Mouse (Mus musculus): ENCODE measurements around the gene Anks1. TPM values are rescaled to one million over a fixed set of nuclear protein-coding genes. Genes with fewer than 3 reads are reported as not detected.
A peak's percentile ranks its signal among the peaks of the same experiment; 100 is the strongest.

Anks1 gene
- total and polyA plus RNA-seq, 2 experiments, result 8.8 to 10.0 TPM

DNA sequence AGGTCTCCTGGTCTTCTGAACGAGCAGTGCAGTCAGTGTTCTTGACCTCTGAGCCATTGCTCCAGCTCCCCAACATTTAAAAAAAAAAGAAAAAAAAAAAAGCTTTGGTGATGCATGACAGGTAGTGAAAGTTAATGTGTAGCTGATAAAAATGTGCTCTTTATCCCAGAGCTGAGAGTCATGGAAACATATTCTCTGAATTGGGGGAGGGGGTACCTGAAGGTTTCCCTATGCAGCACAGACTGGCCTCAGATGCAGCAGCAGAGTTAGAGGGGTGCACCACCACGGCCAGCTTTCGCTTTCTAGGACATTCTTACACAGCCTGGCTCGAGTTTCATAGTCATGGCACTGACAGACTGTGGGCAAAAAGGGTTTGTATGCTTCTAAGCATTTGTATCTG lies 105.3 kb downstream of the Anks1 start:
- Histone ChIP-seq H3K36me3 (ENCODE audit: control insufficient read depth, insufficient read depth, low read length) (no peaks in the 10 kb centered on the region), H3K4me3 (ENCODE audit: insufficient read depth, low read depth, low read length) (no peak overlapping the region), H3K27me3 (ENCODE audit: control insufficient read depth, insufficient read depth, low read length) (no peaks in the 10 kb centered on the region), H3K4me1 (ENCODE audit: control insufficient read depth, insufficient read depth, low read length) (peaks cover 35% of the 10 kb centered on the region), H3K79me2 (ENCODE audit: control insufficient read depth, insufficient read depth, low read length) (peaks cover 2% of the 10 kb centered on the region; the same call in 1 of the 2 replicates), H3K9ac (ENCODE audit: low read depth, low read length) (no peak overlapping the region), H3K27ac (replicated peaks; ENCODE audit: insufficient read depth, low read depth, low read length) (peak overlapping the region; percentile 41)
- no peak for TF ChIP-seq POLR2A (IDR thresholded peaks at IDR 0.05; ENCODE audit: extremely low read depth, insufficient read depth, low read length)
- TF ChIP-seq CTCF (IDR thresholded peaks at IDR 0.05; ENCODE audit: low read depth, low read length), result no peak
- DNase-seq (ENCODE audit: extremely low read depth, low read depth, low spot score), result no peak
- 64% methylated on average over 4 of the region's 4 CpGs for WGBS

DNA sequence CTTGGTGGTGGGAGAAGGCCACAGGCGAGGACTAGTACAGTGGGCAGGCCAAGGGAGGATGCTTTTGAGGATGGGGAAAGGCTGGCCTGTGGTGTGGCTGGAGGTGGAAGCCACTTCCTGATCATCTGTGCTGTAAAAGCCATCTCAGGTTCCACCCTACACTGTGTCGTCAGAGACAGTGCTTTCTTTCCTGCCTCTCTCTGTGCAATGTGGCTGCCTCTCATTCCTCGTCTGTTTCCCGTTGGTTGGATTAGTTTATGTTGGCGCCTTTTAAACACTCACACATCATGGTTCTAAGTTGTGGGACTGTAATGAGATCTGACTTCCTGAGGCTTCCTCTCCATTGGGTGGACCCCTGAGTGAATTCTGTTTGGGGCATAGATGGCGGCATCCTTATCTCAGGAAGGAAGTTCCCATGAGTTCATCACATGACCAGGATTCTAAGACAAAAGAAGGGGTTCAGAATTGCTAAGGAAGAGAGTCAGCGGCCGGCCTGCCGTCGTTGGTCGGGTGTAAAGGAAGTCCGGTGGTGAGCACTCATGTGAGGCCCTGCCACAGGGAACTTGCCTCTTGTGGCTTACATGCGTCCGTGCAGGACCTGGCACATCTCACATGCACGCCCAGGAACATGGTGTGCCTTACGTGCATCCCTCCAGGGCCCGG lies 106.1 kb downstream of the Anks1 start:
- peak overlapping the region; percentile 60 for H3K27ac ChIP-seq (replicated peaks; ENCODE audit: insufficient read depth, low read depth, low read length)
- no peak overlapping the region for H3K9ac ChIP-seq (ENCODE audit: low read depth, low read length)
- peaks cover 31% of the 10 kb centered on the region for H3K4me1 ChIP-seq (ENCODE audit: control insufficient read depth, insufficient read depth, low read length)
- H3K79me2 ChIP-seq (ENCODE audit: control insufficient read depth, insufficient read depth, low read length), result peaks cover 2% of the 10 kb centered on the region; the same call in 1 of the 2 replicates
- H3K4me3 ChIP-seq (ENCODE audit: insufficient read depth, low read depth, low read length), result no peak overlapping the region
- no peaks in the 10 kb centered on the region for H3K36me3 ChIP-seq (ENCODE audit: control insufficient read depth, insufficient read depth, low read length)
- TF ChIP-seq POLR2A (IDR thresholded peaks at IDR 0.05; ENCODE audit: extremely low read depth, insufficient read depth, low read length), result no peak
- no peak for TF ChIP-seq CTCF (IDR thresholded peaks at IDR 0.05; ENCODE audit: low read depth, low read length)
- 78% methylated on average over 17 of the region's 17 CpGs for WGBS
- no peak for DNase-seq (ENCODE audit: extremely low read depth, low read depth, low spot score)
- H3K27me3 ChIP-seq (ENCODE audit: control insufficient read depth, insufficient read depth, low read length), result no peaks in the 10 kb centered on the region

DNA sequence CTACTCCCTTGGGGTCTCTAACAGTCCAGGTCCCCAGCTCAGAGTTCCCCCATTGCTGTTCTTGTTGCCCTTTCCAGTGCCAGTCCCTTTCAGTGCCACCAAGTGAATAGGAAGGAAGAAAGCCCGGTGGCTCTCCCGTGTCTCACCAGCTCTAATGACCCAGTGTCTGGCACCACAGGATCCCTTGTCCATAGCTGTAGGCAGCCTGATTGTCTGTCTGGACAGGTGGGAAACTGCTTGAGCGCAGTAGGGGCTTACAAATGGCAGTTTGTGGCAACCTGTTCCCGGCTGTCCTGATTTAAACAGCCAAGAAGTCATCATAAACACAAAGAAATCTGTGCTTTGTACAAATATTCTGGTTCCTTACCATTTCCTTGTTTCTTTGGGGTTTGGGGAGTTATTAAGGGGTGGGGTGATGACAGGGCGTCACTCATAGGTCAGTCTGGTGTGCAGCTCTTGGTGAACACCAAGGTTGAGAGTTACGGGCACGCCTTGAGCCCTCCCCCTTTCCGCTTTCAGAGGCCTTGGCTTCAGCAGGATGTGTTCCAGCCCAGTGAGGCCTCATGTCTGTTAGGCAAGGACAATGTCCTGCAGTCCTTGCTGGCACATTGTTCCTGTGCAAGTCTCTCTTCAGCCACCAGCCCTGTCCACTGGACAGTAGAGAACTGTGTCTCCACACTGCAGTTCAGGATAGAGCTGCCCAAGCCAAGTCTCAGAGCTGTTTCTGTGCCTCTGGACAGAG lies 107.1 kb downstream of the Anks1 start:
- no peak for DNase-seq (ENCODE audit: extremely low read depth, low read depth, low spot score)
- Histone ChIP-seq H3K9ac (ENCODE audit: low read depth, low read length) (no peak overlapping the region), H3K36me3 (ENCODE audit: control insufficient read depth, insufficient read depth, low read length) (no peaks in the 10 kb centered on the region), H3K27me3 (ENCODE audit: control insufficient read depth, insufficient read depth, low read length) (no peaks in the 10 kb centered on the region), H3K4me3 (ENCODE audit: insufficient read depth, low read depth, low read length) (no peak overlapping the region), H3K27ac (replicated peaks; ENCODE audit: insufficient read depth, low read depth, low read length) (peak overlapping the region; percentile 60), H3K79me2 (ENCODE audit: control insufficient read depth, insufficient read depth, low read length) (0 out of 2 replicates have a peak, but pooled peaks cover 2% of the 10 kb centered on the region), H3K4me1 (ENCODE audit: control insufficient read depth, insufficient read depth, low read length) (peaks cover 25% of the 10 kb centered on the region)
- WGBS, result 78% methylated on average over 8 of the region's 8 CpGs
- TF ChIP-seq CTCF (IDR thresholded peaks at IDR 0.05; ENCODE audit: low read depth, low read length), result no peak
- no peak for TF ChIP-seq POLR2A (IDR thresholded peaks at IDR 0.05; ENCODE audit: extremely low read depth, insufficient read depth, low read length)

GRCm38 (mm10) chr17:28018344-28018743 lies 109.2 kb downstream of the Anks1 start:
- H3K4me3 ChIP-seq (ENCODE audit: insufficient read depth, low read depth, low read length), result no peak overlapping the region
- 88% methylated on average over 6 of the region's 6 CpGs for WGBS
- no peaks in the 10 kb centered on the region for H3K36me3 ChIP-seq (ENCODE audit: control insufficient read depth, insufficient read depth, low read length)
- H3K27me3 ChIP-seq (ENCODE audit: control insufficient read depth, insufficient read depth, low read length), result no peaks in the 10 kb centered on the region
- peaks cover 14% of the 10 kb centered on the region for H3K4me1 ChIP-seq (ENCODE audit: control insufficient read depth, insufficient read depth, low read length)
- H3K27ac ChIP-seq (replicated peaks; ENCODE audit: insufficient read depth, low read depth, low read length), result no peak overlapping the region
- no peak overlapping the region for H3K9ac ChIP-seq (ENCODE audit: low read depth, low read length)
- TF ChIP-seq POLR2A (IDR thresholded peaks at IDR 0.05; ENCODE audit: extremely low read depth, insufficient read depth, low read length) (no peak), CTCF (IDR thresholded peaks at IDR 0.05; ENCODE audit: low read depth, low read length) (no peak)
- H3K79me2 ChIP-seq (ENCODE audit: control insufficient read depth, insufficient read depth, low read length), result no peaks in the 10 kb centered on the region; the same call in 1 of the 2 replicates
- no peak for DNase-seq (ENCODE audit: extremely low read depth, low read depth, low spot score)

- H3K27me3 ChIP-seq (ENCODE audit: control insufficient read depth, insufficient read depth, low read length), result no peaks in the 10 kb centered on the region
- H3K36me3 ChIP-seq (ENCODE audit: control insufficient read depth, insufficient read depth, low read length), result no peaks in the 10 kb centered on the region
- DNase-seq (ENCODE audit: extremely low read depth, low read depth, low spot score), result no peak
- H3K9ac ChIP-seq (ENCODE audit: low read depth, low read length), result no peak overlapping the region
- no peak for TF ChIP-seq CTCF (IDR thresholded peaks at IDR 0.05; ENCODE audit: low read depth, low read length)
- no peak for TF ChIP-seq POLR2A (IDR thresholded peaks at IDR 0.05; ENCODE audit: extremely low read depth, insufficient read depth, low read length)
- H3K4me1 ChIP-seq (ENCODE audit: control insufficient read depth, insufficient read depth, low read length), result peaks cover 13% of the 10 kb centered on the region
- no peak overlapping the region for H3K4me3 ChIP-seq (ENCODE audit: insufficient read depth, low read depth, low read length)
- 69% methylated on average over 11 of the region's 11 CpGs for WGBS
- H3K27ac ChIP-seq (replicated peaks; ENCODE audit: insufficient read depth, low read depth, low read length), result no peak overlapping the region
- H3K79me2 ChIP-seq (ENCODE audit: control insufficient read depth, insufficient read depth, low read length), result no peaks in the 10 kb centered on the region; the same call in 1 of the 2 replicates
Observed at GRCm38 (mm10) chr17:28018776-28019175, 109.7 kb downstream of the Anks1 start.

All from liver, adult 2 months (tissue).